Mouse (Mus musculus): ENCODE data around the gene Abca7. TPM values are rescaled to one million over a fixed set of nuclear protein-coding genes. Genes with fewer than 3 reads are reported as not detected.

Abca7 gene
- polyA plus RNA-seq, 1 experiment from 2014 or later = 2.6 TPM

GRCm38 (mm10) chr10:80025463-80025862, 29.2 kb downstream of the Abca7 start:
- DNase-seq (ENCODE audit: low spot score) (no peak), ATAC-seq (ENCODE audit: low FRiP score, low TSS enrichment) (0 out of 2 replicates have a peak, but pooled peaks have one; percentile 1)
- 65% methylated on average over 10 of the region's 10 CpGs for WGBS
- Histone ChIP-seq H3K9ac (ENCODE audit: low read length) (no peak overlapping the region), H3K4me1 (replicated peaks; ENCODE audit: control insufficient read depth, insufficient read depth) (no peaks in the 10 kb centered on the region), H3K27me3 (ENCODE audit: control insufficient read depth, insufficient read depth, low read length) (no peaks in the 10 kb centered on the region), H3K4me3 (ENCODE audit: low read depth, low read length) (no peak overlapping the region), H3K4me2 (replicated peaks; ENCODE audit: low read depth) (no peak overlapping the region), H3K9me3 (ENCODE audit: control insufficient read depth, low read length) (no peaks in the 10 kb centered on the region), H3K27ac (replicated peaks) (no peak overlapping the region), H3K36me3 (ENCODE audit: control insufficient read depth, insufficient read depth, low read length) (no peaks in the 10 kb centered on the region)
- TF ChIP-seq CTCF (IDR thresholded peaks at IDR 0.05; ENCODE audit: low read depth) = no peak
- no peak for TF ChIP-seq EP300 (optimal IDR thresholded peaks at IDR 0.05)

GRCm38 (mm10) chr10:80025889-80026288, 29.6 kb downstream of the Abca7 start:
- H3K27me3 ChIP-seq (ENCODE audit: control insufficient read depth, insufficient read depth, low read length) = no peaks in the 10 kb centered on the region
- no peaks in the 10 kb centered on the region for H3K36me3 ChIP-seq (ENCODE audit: control insufficient read depth, insufficient read depth, low read length)
- no peak overlapping the region for H3K27ac ChIP-seq (replicated peaks)
- no peak overlapping the region for H3K4me3 ChIP-seq (ENCODE audit: low read depth, low read length)
- no peak for DNase-seq (ENCODE audit: low spot score)
- 51% methylated on average over 12 of the region's 12 CpGs for WGBS
- H3K4me2 ChIP-seq (replicated peaks; ENCODE audit: low read depth) = no peak overlapping the region
- peak; percentile 4; the same call in 1 of the 2 replicates for ATAC-seq (ENCODE audit: low FRiP score, low TSS enrichment)
- H3K9me3 ChIP-seq (ENCODE audit: control insufficient read depth, low read length) = no peaks in the 10 kb centered on the region
- TF ChIP-seq EP300 (optimal IDR thresholded peaks at IDR 0.05) (no peak), CTCF (IDR thresholded peaks at IDR 0.05; ENCODE audit: low read depth) (no peak)
- no peak overlapping the region for H3K9ac ChIP-seq (ENCODE audit: low read length)
- H3K4me1 ChIP-seq (replicated peaks; ENCODE audit: control insufficient read depth, insufficient read depth) = no peaks in the 10 kb centered on the region

DNA sequence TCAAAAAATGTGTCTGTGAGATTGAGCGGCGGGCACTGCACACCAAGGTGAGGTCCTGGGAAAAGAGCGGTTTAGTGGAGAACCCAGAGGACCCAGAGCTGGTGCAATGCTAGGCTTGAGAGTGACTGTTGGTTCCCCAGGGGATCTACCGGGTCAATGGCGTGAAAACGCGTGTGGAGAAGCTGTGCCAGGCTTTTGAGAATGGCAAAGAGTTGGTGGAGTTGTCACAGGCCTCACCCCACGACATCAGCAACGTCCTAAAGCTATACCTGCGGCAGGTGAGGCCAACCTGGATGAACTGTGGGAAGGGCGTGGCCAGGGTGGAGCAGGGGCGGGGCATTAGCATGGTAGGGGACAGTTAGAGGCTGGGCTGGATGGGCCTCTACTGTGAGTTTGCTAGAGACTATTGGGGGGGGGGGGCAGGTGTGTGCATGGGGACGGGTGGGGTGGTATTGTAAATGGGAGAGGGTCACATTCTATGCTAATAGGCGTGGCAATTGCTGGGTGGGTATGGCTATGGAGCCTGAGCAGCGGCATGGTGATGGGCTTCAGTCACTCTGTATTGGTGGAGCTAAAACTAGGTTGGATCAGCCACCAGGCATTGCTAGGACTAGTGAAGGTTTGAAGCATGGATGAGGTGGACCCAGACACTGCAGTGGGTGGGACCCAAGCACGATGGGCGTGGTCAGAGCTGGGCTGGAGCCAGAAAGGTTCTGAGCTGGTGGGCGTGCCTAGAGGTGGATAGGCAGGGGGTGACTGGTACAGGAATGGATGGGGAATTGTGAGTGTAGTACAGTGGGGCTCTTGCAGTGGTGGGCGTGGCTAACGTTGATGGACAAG, 31.6 kb downstream of the Abca7 start:
- Histone ChIP-seq H3K27ac (replicated peaks) (no peak overlapping the region), H3K36me3 (ENCODE audit: control insufficient read depth, insufficient read depth, low read length) (no peaks in the 10 kb centered on the region), H3K9ac (ENCODE audit: low read length) (no peak overlapping the region), H3K4me3 (ENCODE audit: low read depth, low read length) (no peak overlapping the region), H3K9me3 (ENCODE audit: control insufficient read depth, low read length) (no peaks in the 10 kb centered on the region), H3K4me1 (replicated peaks; ENCODE audit: control insufficient read depth, insufficient read depth) (peaks cover 3% of the 10 kb centered on the region; the same call in 1 of the 2 replicates), H3K27me3 (ENCODE audit: control insufficient read depth, insufficient read depth, low read length) (no peaks in the 10 kb centered on the region), H3K4me2 (replicated peaks; ENCODE audit: low read depth) (no peak overlapping the region)
- TF ChIP-seq CTCF (IDR thresholded peaks at IDR 0.05; ENCODE audit: low read depth) (no peak), EP300 (optimal IDR thresholded peaks at IDR 0.05) (no peak)
- ATAC-seq (ENCODE audit: low FRiP score, low TSS enrichment) (0 out of 2 replicates have a peak, but pooled peaks have one; percentile 10), DNase-seq (ENCODE audit: low spot score) (peak; percentile 59)
- 66% methylated on average over 20 of the region's 20 CpGs for WGBS

DNA sequence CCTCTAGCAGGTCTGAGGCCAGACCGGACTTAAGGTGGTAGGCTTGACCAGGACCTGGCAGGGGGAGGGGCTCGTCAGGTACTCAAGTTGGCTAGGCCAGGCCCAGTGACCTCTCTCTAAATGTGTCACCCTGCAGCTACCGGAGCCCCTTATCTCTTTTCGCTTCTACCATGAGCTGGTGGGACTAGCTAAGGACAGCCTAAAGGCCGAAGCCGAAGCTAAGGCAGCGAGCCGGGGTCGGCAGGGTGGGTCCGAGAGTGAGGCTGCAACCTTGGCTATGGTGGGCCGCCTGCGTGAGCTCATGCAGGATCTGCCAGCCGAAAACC, 32.2 kb downstream of the Abca7 start:
- no peak for TF ChIP-seq EP300 (optimal IDR thresholded peaks at IDR 0.05)
- TF ChIP-seq CTCF (IDR thresholded peaks at IDR 0.05; ENCODE audit: low read depth) = no peak
- no peak overlapping the region for H3K4me3 ChIP-seq (ENCODE audit: low read depth, low read length)
- H3K4me2 ChIP-seq (replicated peaks; ENCODE audit: low read depth) = no peak overlapping the region
- H3K9me3 ChIP-seq (ENCODE audit: control insufficient read depth, low read length) = no peaks in the 10 kb centered on the region
- DNase-seq (ENCODE audit: low spot score) (no peak), ATAC-seq (ENCODE audit: low FRiP score, low TSS enrichment) (no peak)
- 90% methylated on average over 13 of the region's 13 CpGs for WGBS
- H3K9ac ChIP-seq (ENCODE audit: low read length) = no peak overlapping the region
- H3K36me3 ChIP-seq (ENCODE audit: control insufficient read depth, insufficient read depth, low read length) = no peaks in the 10 kb centered on the region
- no peaks in the 10 kb centered on the region for H3K27me3 ChIP-seq (ENCODE audit: control insufficient read depth, insufficient read depth, low read length)
- H3K27ac ChIP-seq (replicated peaks) = no peak overlapping the region
- peaks cover 8% of the 10 kb centered on the region; the same call in 1 of the 2 replicates for H3K4me1 ChIP-seq (replicated peaks; ENCODE audit: control insufficient read depth, insufficient read depth)

GRCm38 (mm10) chr10:80030191-80030590, 33.9 kb downstream of the Abca7 start:
- no peaks in the 10 kb centered on the region for H3K27me3 ChIP-seq (ENCODE audit: control insufficient read depth, insufficient read depth, low read length)
- no peaks in the 10 kb centered on the region for H3K9me3 ChIP-seq (ENCODE audit: control insufficient read depth, low read length)
- H3K4me3 ChIP-seq (ENCODE audit: low read depth, low read length) = no peak overlapping the region
- TF ChIP-seq CTCF (IDR thresholded peaks at IDR 0.05; ENCODE audit: low read depth) (no peak), EP300 (optimal IDR thresholded peaks at IDR 0.05) (no peak)
- no peak overlapping the region for H3K9ac ChIP-seq (ENCODE audit: low read length)
- 93% methylated on average over 9 of the region's 9 CpGs for WGBS
- no peak overlapping the region for H3K4me2 ChIP-seq (replicated peaks; ENCODE audit: low read depth)
- ATAC-seq (ENCODE audit: low FRiP score, low TSS enrichment) (no peak), DNase-seq (ENCODE audit: low spot score) (no peak)
- peaks cover 10% of the 10 kb centered on the region; the same call in 1 of the 2 replicates for H3K4me1 ChIP-seq (replicated peaks; ENCODE audit: control insufficient read depth, insufficient read depth)
- peaks cover 1% of the 10 kb centered on the region; the same call in 1 of the 2 replicates for H3K36me3 ChIP-seq (ENCODE audit: control insufficient read depth, insufficient read depth, low read length)
- no peak overlapping the region for H3K27ac ChIP-seq (replicated peaks)

DNA sequence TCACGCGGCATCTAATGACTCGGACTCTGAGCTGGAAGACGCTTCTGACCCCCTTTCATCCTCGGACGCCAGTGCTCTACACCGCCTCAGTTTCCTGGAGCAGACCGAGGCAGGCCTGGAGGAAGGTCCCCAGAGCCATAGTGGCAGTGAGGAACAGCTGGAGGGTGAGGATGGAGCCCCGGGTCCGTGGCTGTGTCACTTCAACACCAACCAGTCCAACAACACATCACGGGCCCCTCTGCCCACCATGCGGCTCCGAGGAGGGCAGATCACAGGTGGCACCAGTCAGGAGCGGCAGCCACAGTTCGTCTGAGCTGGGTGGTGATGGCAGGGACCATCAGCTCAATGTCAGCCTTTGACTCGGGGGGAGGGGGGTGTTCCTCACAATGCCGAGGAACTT, 34.4 kb downstream of the Abca7 start:
- Histone ChIP-seq H3K27ac (replicated peaks) (no peak overlapping the region), H3K4me1 (replicated peaks; ENCODE audit: control insufficient read depth, insufficient read depth) (peaks cover 10% of the 10 kb centered on the region; the same call in 1 of the 2 replicates), H3K27me3 (ENCODE audit: control insufficient read depth, insufficient read depth, low read length) (no peaks in the 10 kb centered on the region), H3K4me2 (replicated peaks; ENCODE audit: low read depth) (no peak overlapping the region), H3K36me3 (ENCODE audit: control insufficient read depth, insufficient read depth, low read length) (peaks cover 4% of the 10 kb centered on the region; the same call in 1 of the 2 replicates), H3K9me3 (ENCODE audit: control insufficient read depth, low read length) (no peaks in the 10 kb centered on the region), H3K9ac (ENCODE audit: low read length) (no peak overlapping the region), H3K4me3 (ENCODE audit: low read depth, low read length) (no peak overlapping the region)
- no peak for ATAC-seq (ENCODE audit: low FRiP score, low TSS enrichment)
- no peak for TF ChIP-seq CTCF (IDR thresholded peaks at IDR 0.05; ENCODE audit: low read depth)
- no peak for TF ChIP-seq EP300 (optimal IDR thresholded peaks at IDR 0.05)
- DNase-seq (ENCODE audit: low spot score) = no peak
- WGBS = 85% methylated on average over 17 of the region's 17 CpGs
